Mouse (Mus musculus) stomach, embryonic 15.5 days (tissue): ENCODE results near the gene Stat5a. TPM values are rescaled to one million over a fixed set of nuclear protein-coding genes. Genes with fewer than 3 reads are reported as not detected.
A peak's percentile ranks its signal among the peaks of the same experiment; 100 is the strongest.

Source experiments
- ATAC-seq: fragments of 200-750 bp; cut with Nextera tagmentation; 2 replicates; pipeline ENCODE4 v1.8.0; 2017; ENCODE audit warnings: low read depth, moderate number of reproducible peaks, moderate TSS enrichment; ENCODE audit not compliant: insufficient read depth, low FRiP score
- H3K27ac ChIP-seq: fragments of 300-500 bp; sonication (generic); 2 replicates; pipeline ENCODE4 v1.5.1; 2015; ENCODE audit warnings: mild to moderate bottlenecking, inconsistent platforms
- H3K27me3 ChIP-seq: fragments of 300-500 bp; sonication (generic); replicated peaks from 2 replicates; pipeline ENCODE4 v1.6.1; 2015; ENCODE audit warnings: inconsistent platforms
- H3K36me3 ChIP-seq: fragments of 300-500 bp; sonication (generic); 2 replicates; pipeline ENCODE4 v1.6.1; 2015; ENCODE audit warnings: inconsistent platforms
- H3K4me1 ChIP-seq: fragments of 300-500 bp; sonication (generic); 2 replicates; pipeline ENCODE4 v1.6.1; 2015; ENCODE audit warnings: inconsistent platforms
- H3K4me2 ChIP-seq: fragments of 300-500 bp; sonication (generic); 2 replicates; pipeline ENCODE4 v1.6.1; 2015; ENCODE audit warnings: mild to moderate bottlenecking, inconsistent platforms
- H3K4me3 ChIP-seq: fragments of 300-500 bp; sonication (generic); replicated peaks from 2 replicates; pipeline ENCODE4 v1.5.1; 2015; ENCODE audit warnings: inconsistent platforms
- H3K9ac ChIP-seq: fragments of 300-500 bp; sonication (generic); 2 replicates; pipeline ENCODE4 v1.6.1; 2015; ENCODE audit warnings: inconsistent platforms
- H3K9me3 ChIP-seq: fragments of 300-500 bp; sonication (generic); 2 replicates; pipeline ENCODE4 v1.6.1; 2016; ENCODE audit warnings: inconsistent platforms
- WGBS: fragments of 180-500 bp; shearing (Covaris S2); methylation state at CpG from one replicate; pipeline ENCODE4 v1.1.7; 2015; 5-methylcytosine and 5-hydroxymethylcytosine counted together
- polyA plus RNA-seq: library from polyadenylated mRNA; unstranded; fragments of >200 nt; fragmentation: Nextera tagmentation; extraction: Ambion mirVana; gene quantifications from 2 replicates; pipeline ENCODE4 v1.2.1, GENCODE M21; 2015

The Stat5a gene
- polyA plus RNA-seq, 1 experiment from 2014 or later = 9.5 TPM

- Histone ChIP-seq H3K4me3 (no peak overlapping the region), H3K4me2 (no peak overlapping the region), H3K27me3 (no peaks in the 10 kb centered on the region), H3K4me1 (no peaks in the 10 kb centered on the region), H3K9ac (no peak overlapping the region), H3K9me3 (no peaks in the 10 kb centered on the region), H3K36me3 (no peaks in the 10 kb centered on the region), H3K27ac (no peak overlapping the region)
- 76% methylated on average over 12 of the region's 12 CpGs for WGBS
- ATAC-seq = no peak
Observed at GRCm38 (mm10) chr11:100840866-100841265, 18.3 kb upstream of the Stat5a start.

GRCm38 (mm10) chr11:100842025-100842424 lies 17.1 kb upstream of the Stat5a start:
- Histone ChIP-seq H3K9ac (no peak overlapping the region), H3K4me3 (no peak overlapping the region), H3K27me3 (no peaks in the 10 kb centered on the region), H3K9me3 (no peaks in the 10 kb centered on the region), H3K27ac (no peak overlapping the region), H3K4me1 (no peaks in the 10 kb centered on the region), H3K4me2 (no peak overlapping the region), H3K36me3 (no peaks in the 10 kb centered on the region)
- 79% methylated on average over 7 of the region's 7 CpGs for WGBS
- no peak for ATAC-seq

- H3K27ac ChIP-seq = no peak overlapping the region
- no peak overlapping the region for H3K9ac ChIP-seq
- no peak overlapping the region for H3K4me3 ChIP-seq
- no peak overlapping the region for H3K4me2 ChIP-seq
- no peak for ATAC-seq
- H3K27me3 ChIP-seq = no peaks in the 10 kb centered on the region
- H3K4me1 ChIP-seq = no peaks in the 10 kb centered on the region
- no peaks in the 10 kb centered on the region for H3K36me3 ChIP-seq
- no peaks in the 10 kb centered on the region for H3K9me3 ChIP-seq
- WGBS = 95% methylated on average over 8 of the region's 8 CpGs
Observed at GRCm38 (mm10) chr11:100843070-100843669, 16.0 kb upstream of the Stat5a start.

- Histone ChIP-seq H3K9ac (no peak overlapping the region), H3K27me3 (no peaks in the 10 kb centered on the region), H3K27ac (no peak overlapping the region), H3K4me2 (no peak overlapping the region), H3K9me3 (no peaks in the 10 kb centered on the region), H3K4me3 (no peak overlapping the region), H3K36me3 (no peaks in the 10 kb centered on the region), H3K4me1 (no peaks in the 10 kb centered on the region; the same call in 1 of the 2 replicates)
- WGBS = 87% methylated on average over 4 of the region's 4 CpGs
- no peak for ATAC-seq
Observed at GRCm38 (mm10) chr11:100844121-100844520, 15.0 kb upstream of the Stat5a start.

- Histone ChIP-seq H3K4me2 (no peak overlapping the region), H3K4me3 (no peak overlapping the region), H3K9me3 (no peaks in the 10 kb centered on the region), H3K4me1 (peaks cover under 1% of the 10 kb centered on the region; the same call in 1 of the 2 replicates), H3K27me3 (no peaks in the 10 kb centered on the region), H3K36me3 (no peaks in the 10 kb centered on the region), H3K27ac (no peak overlapping the region), H3K9ac (no peak overlapping the region)
- ATAC-seq = no peak
- 77% methylated on average over 6 of the region's 6 CpGs for WGBS
Observed at GRCm38 (mm10) chr11:100845793-100846192, 13.4 kb upstream of the Stat5a start.

- no peak overlapping the region for H3K27ac ChIP-seq
- no peaks in the 10 kb centered on the region for H3K36me3 ChIP-seq
- no peak overlapping the region for H3K9ac ChIP-seq
- H3K4me3 ChIP-seq = no peak overlapping the region
- no peak overlapping the region for H3K4me2 ChIP-seq
- H3K27me3 ChIP-seq = no peaks in the 10 kb centered on the region
- peaks cover 7% of the 10 kb centered on the region; the same call in 1 of the 2 replicates for H3K4me1 ChIP-seq
- no peaks in the 10 kb centered on the region for H3K9me3 ChIP-seq
- no peak for ATAC-seq
- 89% methylated on average over 4 of the region's 4 CpGs for WGBS
Observed at GRCm38 (mm10) chr11:100847572-100847971, 11.6 kb upstream of the Stat5a start.

- Histone ChIP-seq H3K36me3 (no peaks in the 10 kb centered on the region), H3K4me3 (no peak overlapping the region), H3K9ac (no peak overlapping the region), H3K9me3 (no peaks in the 10 kb centered on the region), H3K4me1 (peaks cover 7% of the 10 kb centered on the region; the same call in 1 of the 2 replicates), H3K27me3 (no peaks in the 10 kb centered on the region), H3K4me2 (no peak overlapping the region), H3K27ac (no peak overlapping the region)
- 57% methylated on average over 4 of the region's 4 CpGs for WGBS
- no peak for ATAC-seq
Observed at GRCm38 (mm10) chr11:100848080-100848479, 11.1 kb upstream of the Stat5a start.

GRCm38 (mm10) chr11:100848789-100849379 lies 10.3 kb upstream of the Stat5a start:
- 56% methylated on average over 6 of the region's 6 CpGs for WGBS
- 0 out of 2 replicates have a peak overlapping the region, but pooled peaks have one; percentile 19 for H3K27ac ChIP-seq

GRCm38 (mm10) chr11:100849456-100850037 lies 9.6 kb upstream of the Stat5a start:
- Histone ChIP-seq H3K4me2 (peak overlapping the region; percentile 85), H3K27me3 (no peaks in the 10 kb centered on the region), H3K27ac (peak overlapping the region; percentile 91; the same call in 1 of the 2 replicates), H3K4me3 (peak overlapping the region; percentile 95), H3K4me1 (peaks cover 7% of the 10 kb centered on the region; the same call in 1 of the 2 replicates), H3K9me3 (no peaks in the 10 kb centered on the region), H3K36me3 (no peaks in the 10 kb centered on the region), H3K9ac (peak overlapping the region; percentile 97)
- no peak for ATAC-seq
- 2% methylated on average over 13 of the region's 13 CpGs for WGBS

More at GRCm38 (mm10) chr11:100848789-100849379, 10.3 kb upstream of the Stat5a start:
- Histone ChIP-seq H3K4me1 (peaks cover 7% of the 10 kb centered on the region; the same call in 1 of the 2 replicates), H3K4me2 (peak overlapping the region; percentile 85), H3K4me3 (peak overlapping the region; percentile 95), H3K9ac (no peak overlapping the region), H3K36me3 (no peaks in the 10 kb centered on the region), H3K9me3 (no peaks in the 10 kb centered on the region), H3K27me3 (no peaks in the 10 kb centered on the region)
- no peak for ATAC-seq

- peak within 1 kb of the TSS; percentile 97 for H3K9ac ChIP-seq
Observed at GRCm38 (mm10) chr11:100850038-100850777, 8.9 kb upstream of the Stat5a start, which contains the start of gene Stat5b. Stat5b (minus strand) TSS chr11:100850724.

GRCm38 (mm10) chr11:100850778-100851528 lies 8.2 kb upstream of the Stat5a start:
- Histone ChIP-seq H3K4me2 (peak overlapping the region; percentile 85), H3K27me3 (no peaks in the 10 kb centered on the region), H3K9ac (peak overlapping the region; percentile 97), H3K4me3 (peak overlapping the region; percentile 95), H3K36me3 (no peaks in the 10 kb centered on the region), H3K27ac (peak overlapping the region; percentile 91), H3K4me1 (peaks cover 7% of the 10 kb centered on the region; the same call in 1 of the 2 replicates), H3K9me3 (no peaks in the 10 kb centered on the region)
- ATAC-seq = peak; percentile 33
- WGBS = 2% methylated on average over 33 of the region's 33 CpGs

More at GRCm38 (mm10) chr11:100850038-100850777, 8.9 kb upstream of the Stat5a start, which contains the start of gene Stat5b:
- H3K27ac ChIP-seq = peak within 1 kb of the TSS; percentile 91
- ATAC-seq = peak; percentile 81
- H3K27me3 ChIP-seq = no peaks in the 10 kb centered on the region
- peak within 1 kb of the TSS; percentile 85 for H3K4me2 ChIP-seq
- H3K36me3 ChIP-seq = no peaks in the 10 kb centered on the region
- H3K4me1 ChIP-seq = peaks cover 7% of the 10 kb centered on the region; the same call in 1 of the 2 replicates
- H3K9me3 ChIP-seq = no peaks in the 10 kb centered on the region
- peak within 1 kb of the TSS; percentile 95 for H3K4me3 ChIP-seq
- WGBS = 1% methylated on average over 99 of the region's 104 CpGs
